Mouse (Mus musculus) telencephalon, adult 2 months (tissue): ENCODE results near the gene B4galnt3.

ENCODE experiments used
- DNase-seq: peaks from one replicate; pipeline ENCODE4 v3.0.0-alpha.2; 2011; ENCODE audit warnings: low read depth, low spot score

Gene B4galnt3

GRCm38 (mm10) chr6:120222669-120223068 is 71.7 kb downstream of the B4galnt3 start:
- peak; percentile 18 for DNase-seq

- DNase-seq, result no peak
Measured at GRCm38 (mm10) chr6:120219281-120219680, 75.1 kb downstream of the B4galnt3 start.

GRCm38 (mm10) chr6:120216702-120217101 is 77.7 kb downstream of the B4galnt3 start:
- no peak for DNase-seq

GRCm38 (mm10) chr6:120211536-120211935 is 82.8 kb downstream of the B4galnt3 start:
- DNase-seq, result no peak

GRCm38 (mm10) chr6:120206586-120206985 is 87.8 kb downstream of the B4galnt3 start:
- DNase-seq, result no peak

- no peak for DNase-seq
Measured at GRCm38 (mm10) chr6:120202406-120202805, 92.0 kb downstream of the B4galnt3 start.

- DNase-seq, result no peak
Measured at GRCm38 (mm10) chr6:120201956-120202355, 92.4 kb downstream of the B4galnt3 start.

GRCm38 (mm10) chr6:120199638-120200394 is 94.5 kb downstream of the B4galnt3 start:
- DNase-seq, result no peak

GRCm38 (mm10) chr6:120197964-120198363 is 96.4 kb downstream of the B4galnt3 start:
- DNase-seq, result no peak

GRCm38 (mm10) chr6:120196837-120197236 is 97.5 kb downstream of the B4galnt3 start:
- DNase-seq, result no peak

GRCm38 (mm10) chr6:120194963-120195362 is 99.4 kb downstream of the B4galnt3 start:
- no peak for DNase-seq

GRCm38 (mm10) chr6:120194305-120194704 is 100.1 kb downstream of the B4galnt3 start:
- no peak for DNase-seq

GRCm38 (mm10) chr6:120193793-120194192 is 100.6 kb downstream of the B4galnt3 start:
- no peak for DNase-seq

GRCm38 (mm10) chr6:120193174-120193573 is 101.2 kb downstream of the B4galnt3 start:
- peak; percentile 62 for DNase-seq

GRCm38 (mm10) chr6:120192211-120192870 is 102.0 kb downstream of the B4galnt3 start:
- no peak for DNase-seq

- DNase-seq, result no peak
Measured at GRCm38 (mm10) chr6:120191396-120192170, 102.8 kb downstream of the B4galnt3 start.

- DNase-seq, result no peak
Measured at GRCm38 (mm10) chr6:120190912-120191311, 103.4 kb downstream of the B4galnt3 start.

- no peak for DNase-seq
Measured at GRCm38 (mm10) chr6:120190365-120190764, 104.0 kb downstream of the B4galnt3 start.

- DNase-seq, result no peak
Measured at GRCm38 (mm10) chr6:120189287-120189686, 105.1 kb downstream of the B4galnt3 start.

GRCm38 (mm10) chr6:120188376-120189235 is 105.8 kb downstream of the B4galnt3 start:
- no peak for DNase-seq

- no peak for DNase-seq
Measured at GRCm38 (mm10) chr6:120187587-120188176, 106.7 kb downstream of the B4galnt3 start.
